Mouse (Mus musculus): ENCODE measurements around the gene Cdca3.

DNA sequence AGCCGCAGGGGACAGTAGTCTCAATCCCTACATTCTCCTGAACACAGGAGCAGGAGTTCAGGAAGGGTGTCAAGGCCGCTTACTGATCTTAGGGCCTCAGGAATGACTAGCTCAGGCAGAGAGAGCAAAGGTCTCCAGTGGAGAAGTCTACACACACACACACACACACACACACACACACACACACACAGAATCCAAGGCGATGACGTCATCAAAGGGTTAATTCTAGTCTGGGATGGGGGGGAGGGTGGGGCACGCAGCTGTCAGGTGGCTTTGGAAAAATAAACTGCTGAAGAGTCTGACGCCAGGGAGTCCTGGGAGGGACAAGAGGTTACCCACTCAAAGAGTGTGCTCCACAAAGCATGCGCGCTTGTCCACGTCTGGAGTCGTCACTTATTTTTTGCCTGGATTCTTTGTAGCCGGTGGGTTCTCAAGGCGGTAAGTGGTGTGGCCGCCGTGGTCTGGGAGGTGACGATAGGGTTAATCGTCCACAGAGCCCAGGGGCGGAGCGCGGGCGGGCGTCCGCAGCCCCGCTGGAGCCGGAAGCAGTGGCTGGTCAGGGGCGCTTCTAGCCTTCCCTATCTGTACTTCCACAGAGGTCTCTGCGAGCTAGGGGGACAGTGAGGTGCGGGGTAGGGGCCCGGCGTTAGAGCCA lies 20.9 kb upstream of the Cdca3 start, which contains the start of gene Spsb2:
- no peak; the same call in 1 of the 2 replicates for TF ChIP-seq POLR2A (IDR thresholded peaks at IDR 0.05; ENCODE audit: borderline replicate concordance, control insufficient read depth, low read depth, low read length)
- no peak for TF ChIP-seq CTCF (IDR thresholded peaks at IDR 0.05; ENCODE audit: control insufficient read depth, insufficient read depth, low read length)
